Mouse (Mus musculus): Measurements from ENCODE around the gene Tnfrsf22. TPM values are rescaled to one million over a fixed set of nuclear protein-coding genes. Genes with fewer than 3 reads are reported as not detected.
"Not testable (repeated sequence)": the region's sequence is repeated elsewhere in the genome, so short reads cannot be mapped to it uniquely, and the experiment has no call there.

Tnfrsf22 gene
- polyA plus RNA-seq (2016; fragmentation: Nextera tagmentation; extraction: Ambion mirVana) = 2.6 and 2.9 TPM in 2 replicates

DNA sequence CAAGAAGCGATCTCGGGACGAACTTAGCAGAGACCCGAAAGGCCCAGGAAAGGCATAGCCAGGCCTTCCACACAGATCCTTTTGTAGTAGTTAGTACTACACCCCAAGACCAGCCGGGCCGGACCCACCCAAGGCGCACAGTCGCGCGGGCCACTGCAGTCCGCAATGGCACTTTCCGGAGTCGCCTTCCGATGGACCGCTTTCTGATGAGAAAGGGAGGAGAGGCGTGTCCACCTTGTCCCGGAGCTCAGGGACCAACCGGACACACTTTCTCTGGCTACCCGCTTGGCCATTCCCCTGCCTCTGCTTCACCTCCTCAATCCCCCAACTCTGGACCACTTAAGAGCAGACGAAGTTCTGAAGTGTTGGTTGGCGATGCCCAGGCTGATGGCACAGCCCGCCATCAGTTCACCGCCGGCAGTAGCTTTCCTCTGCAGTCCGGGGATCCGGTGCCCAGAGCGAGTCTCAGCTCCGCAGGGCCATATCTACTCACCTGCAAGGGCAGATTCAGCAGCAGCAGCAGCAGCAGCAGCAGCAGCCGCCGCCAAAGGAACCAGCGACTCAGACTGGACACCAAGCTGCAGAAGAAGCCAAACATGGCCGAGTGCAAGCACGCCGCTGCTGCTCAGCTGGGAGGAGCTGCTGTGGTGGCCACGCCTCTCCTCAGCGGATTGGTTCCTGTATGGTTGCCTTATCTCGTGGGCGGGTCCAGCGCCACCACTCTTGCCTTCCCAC lies at the start of gene Tnfrsf22:
TSS of gene Tnfrsf22 (minus strand) at position 628 of the 735 bp plus-strand sequence.
- H3K27ac ChIP-seq = peak within 1 kb of the TSS; percentile 77
- 3% methylated on average over 39 of the region's 39 CpGs for WGBS
- H3K27me3 ChIP-seq (ENCODE audit: insufficient read depth, poor library complexity, severe bottlenecking) = no peaks in the 10 kb centered on the region
- H3K4me3 ChIP-seq = peak within 1 kb of the TSS; percentile 72
- 0 out of 2 replicates have a peak, but pooled peaks cover 3% of the 10 kb centered on the region for H3K4me1 ChIP-seq
- no peaks in the 10 kb centered on the region for H3K36me3 ChIP-seq
- H3K9me3 ChIP-seq = no peaks in the 10 kb centered on the region
- peak; percentile 94 for DNase-seq (ENCODE audit: low spot score)

DNA sequence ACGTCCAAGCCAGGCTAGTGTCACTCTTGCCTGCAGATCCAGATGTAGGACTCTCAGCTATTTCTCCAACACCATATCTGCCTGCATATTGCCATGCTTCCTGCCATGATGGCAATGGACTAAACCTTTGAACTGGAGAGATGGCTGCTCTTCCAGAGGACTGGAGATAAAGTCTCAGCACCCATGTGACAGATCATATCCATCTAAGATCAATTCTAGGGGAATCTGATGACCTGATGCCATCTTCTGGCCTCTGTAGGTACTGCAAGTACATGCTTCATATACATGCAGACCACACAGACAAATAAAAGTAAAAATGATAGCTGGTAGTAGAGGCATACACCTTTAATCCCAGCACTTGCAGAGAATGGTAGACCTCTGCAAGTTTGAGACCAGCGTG lies 46.7 kb upstream of the Tnfrsf22 start:
- Histone ChIP-seq H3K27ac (no peak overlapping the region), H3K9me3 (no peaks in the 10 kb centered on the region), H3K27me3 (ENCODE audit: insufficient read depth, poor library complexity, severe bottlenecking) (0 out of 2 replicates have a peak, but pooled peaks cover 2% of the 10 kb centered on the region), H3K36me3 (peaks cover 76% of the 10 kb centered on the region), H3K4me1 (0 out of 2 replicates have a peak, but pooled peaks cover 5% of the 10 kb centered on the region), H3K4me3 (no peak overlapping the region)
- DNase-seq (ENCODE audit: low spot score) = no peak
- 55% methylated on average over 2 of the region's 2 CpGs for WGBS

DNA sequence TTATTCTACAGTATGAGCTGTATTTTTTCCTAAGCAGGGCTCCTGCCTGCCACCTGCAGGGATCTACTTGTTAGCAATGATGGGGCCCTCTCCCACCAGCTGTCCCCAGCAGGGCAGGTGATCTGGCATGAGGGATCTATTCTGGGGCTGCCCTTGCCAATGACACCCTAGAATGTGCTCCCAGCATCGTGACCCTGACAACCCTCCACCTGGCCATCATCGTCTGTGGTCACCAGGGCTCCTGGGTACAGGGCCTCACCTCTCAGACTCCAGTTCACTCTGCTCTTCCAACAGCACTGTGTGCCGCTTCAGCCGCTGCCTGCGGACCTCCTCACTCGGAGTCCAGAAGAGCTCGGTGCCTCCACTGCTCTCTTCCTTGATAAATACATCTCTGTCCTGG lies 45.1 kb upstream of the Tnfrsf22 start:
- Histone ChIP-seq H3K36me3 (peaks cover 84% of the 10 kb centered on the region), H3K9me3 (no peaks in the 10 kb centered on the region), H3K27ac (no peak overlapping the region), H3K27me3 (ENCODE audit: insufficient read depth, poor library complexity, severe bottlenecking) (no peaks in the 10 kb centered on the region), H3K4me3 (no peak overlapping the region), H3K4me1 (0 out of 2 replicates have a peak, but pooled peaks cover 5% of the 10 kb centered on the region)
- WGBS = 85% methylated on average over 7 of the region's 7 CpGs
- DNase-seq (ENCODE audit: low spot score) = no peak

DNA sequence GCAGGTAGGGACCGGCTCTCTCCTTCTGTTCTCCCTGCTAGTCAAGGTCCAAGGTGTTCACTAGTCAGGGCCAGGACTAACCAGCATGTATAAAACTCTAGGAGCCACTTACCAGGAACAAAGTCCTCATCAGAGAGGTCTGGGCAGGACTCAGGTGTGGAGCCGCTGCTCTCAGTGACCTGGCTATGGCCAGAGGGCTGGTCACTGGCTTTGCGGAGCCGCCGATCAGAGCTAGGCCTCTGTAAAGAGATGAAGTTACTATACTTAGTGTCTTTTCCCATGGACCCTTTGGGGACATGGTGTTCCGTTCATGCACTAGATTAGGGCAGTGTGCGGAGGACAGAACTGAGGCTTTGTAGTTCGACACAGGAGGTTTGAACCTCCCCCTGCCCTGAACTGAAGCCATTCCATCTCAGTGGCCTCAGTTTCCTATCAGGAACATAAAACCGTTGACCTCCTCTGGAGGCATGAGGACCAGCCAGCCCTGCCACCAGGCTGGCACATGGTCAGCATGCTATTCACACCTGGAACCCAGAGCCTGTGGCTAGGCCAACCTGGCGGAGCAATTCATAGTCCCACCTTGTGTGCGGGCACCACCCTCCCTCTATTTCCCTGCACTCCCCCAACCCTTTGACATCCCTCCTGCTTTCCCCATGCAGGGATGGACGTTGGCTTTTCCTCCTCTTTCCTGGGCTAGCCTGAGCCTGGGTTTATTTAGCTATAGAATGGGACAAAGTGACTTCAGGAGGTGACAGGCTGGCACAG lies 43.5 kb upstream of the Tnfrsf22 start:
- DNase-seq (ENCODE audit: low spot score) = no peak
- 88% methylated on average over 12 of the region's 12 CpGs for WGBS
- H3K9me3 ChIP-seq = no peaks in the 10 kb centered on the region
- H3K4me1 ChIP-seq = 0 out of 2 replicates have a peak, but pooled peaks cover 5% of the 10 kb centered on the region
- H3K27ac ChIP-seq = no peak overlapping the region
- H3K4me3 ChIP-seq = no peak overlapping the region
- H3K27me3 ChIP-seq (ENCODE audit: insufficient read depth, poor library complexity, severe bottlenecking) = no peaks in the 10 kb centered on the region
- H3K36me3 ChIP-seq = peaks cover 88% of the 10 kb centered on the region

DNA sequence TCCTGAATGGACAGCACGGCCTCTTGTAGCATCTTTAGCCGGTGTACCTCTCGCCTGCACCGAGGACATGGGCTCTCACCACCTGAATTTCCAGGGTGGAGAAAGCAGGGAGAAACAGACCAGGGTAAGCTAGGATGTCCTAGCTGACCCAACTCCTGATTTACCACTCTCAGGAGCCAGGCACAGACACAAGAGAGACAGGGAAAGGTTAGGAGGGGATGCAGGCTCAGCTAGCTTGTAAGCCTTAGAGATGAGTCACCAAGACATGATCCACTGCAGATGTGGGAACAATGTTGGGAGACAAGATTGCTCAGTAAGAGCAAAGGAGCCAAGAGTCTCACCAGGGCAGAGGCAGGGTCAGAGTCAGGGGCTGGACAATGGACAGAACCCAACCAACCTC lies 42.4 kb upstream of the Tnfrsf22 start:
- Histone ChIP-seq H3K36me3 (peaks cover 86% of the 10 kb centered on the region), H3K27ac (no peak overlapping the region), H3K27me3 (ENCODE audit: insufficient read depth, poor library complexity, severe bottlenecking) (no peaks in the 10 kb centered on the region; the same call in 1 of the 2 replicates), H3K9me3 (no peaks in the 10 kb centered on the region), H3K4me1 (0 out of 2 replicates have a peak, but pooled peaks cover 5% of the 10 kb centered on the region), H3K4me3 (no peak overlapping the region)
- WGBS = 95% methylated on average over 4 of the region's 4 CpGs
- no peak for DNase-seq (ENCODE audit: low spot score)

DNA sequence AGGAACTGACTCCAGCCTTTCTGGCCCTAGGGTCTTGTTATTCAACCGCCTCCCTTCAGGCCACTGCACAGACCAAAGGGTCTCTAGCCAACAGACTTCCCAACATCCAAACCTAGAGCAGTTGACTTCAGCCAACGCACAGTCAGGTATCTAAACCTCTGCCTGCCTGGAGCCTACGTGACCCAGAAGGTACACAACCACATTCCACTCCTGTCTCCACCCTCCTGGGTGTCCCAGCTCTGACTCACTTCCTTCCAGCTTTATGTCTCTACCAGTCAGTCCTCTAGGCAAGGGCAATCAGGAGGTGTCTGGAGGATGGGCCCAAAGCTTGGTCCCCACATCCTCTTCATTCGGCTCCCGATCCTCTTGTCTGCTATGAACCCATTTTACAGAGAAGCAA lies 41.7 kb upstream of the Tnfrsf22 start:
- 87% methylated on average over 5 of the region's 5 CpGs for WGBS
- no peak overlapping the region for H3K27ac ChIP-seq
- no peak for DNase-seq (ENCODE audit: low spot score)
- H3K27me3 ChIP-seq (ENCODE audit: insufficient read depth, poor library complexity, severe bottlenecking) = no peaks in the 10 kb centered on the region; the same call in 1 of the 2 replicates
- peaks cover 81% of the 10 kb centered on the region for H3K36me3 ChIP-seq
- H3K4me3 ChIP-seq = no peak overlapping the region
- no peaks in the 10 kb centered on the region for H3K9me3 ChIP-seq
- 0 out of 2 replicates have a peak, but pooled peaks cover 5% of the 10 kb centered on the region for H3K4me1 ChIP-seq

DNA sequence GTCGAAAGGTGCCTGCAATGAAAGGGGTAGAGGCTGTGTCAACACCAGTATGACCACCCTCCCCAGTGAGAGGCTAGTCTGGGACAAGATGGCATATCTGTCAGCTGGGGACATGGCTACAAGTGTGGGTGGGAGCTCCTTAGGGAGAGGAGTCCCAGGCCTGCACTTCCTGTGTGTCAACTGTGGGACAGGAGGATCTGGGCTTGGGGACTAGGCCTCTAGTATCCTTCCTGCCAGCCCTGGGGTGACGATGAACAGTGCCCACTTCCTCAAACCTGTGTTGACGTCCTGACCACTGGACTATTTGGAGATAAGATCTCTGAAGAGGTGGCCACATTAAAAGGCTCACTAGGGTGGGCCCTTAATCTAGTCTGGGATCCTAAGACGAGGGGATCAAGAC lies 40.5 kb upstream of the Tnfrsf22 start:
- Histone ChIP-seq H3K4me3 (no peak overlapping the region), H3K27me3 (ENCODE audit: insufficient read depth, poor library complexity, severe bottlenecking) (no peaks in the 10 kb centered on the region; the same call in 1 of the 2 replicates), H3K4me1 (0 out of 2 replicates have a peak, but pooled peaks cover 5% of the 10 kb centered on the region), H3K36me3 (peaks cover 69% of the 10 kb centered on the region), H3K27ac (no peak overlapping the region), H3K9me3 (no peaks in the 10 kb centered on the region)
- DNase-seq (ENCODE audit: low spot score) = no peak
- 53% methylated on average over 4 of the region's 4 CpGs for WGBS

DNA sequence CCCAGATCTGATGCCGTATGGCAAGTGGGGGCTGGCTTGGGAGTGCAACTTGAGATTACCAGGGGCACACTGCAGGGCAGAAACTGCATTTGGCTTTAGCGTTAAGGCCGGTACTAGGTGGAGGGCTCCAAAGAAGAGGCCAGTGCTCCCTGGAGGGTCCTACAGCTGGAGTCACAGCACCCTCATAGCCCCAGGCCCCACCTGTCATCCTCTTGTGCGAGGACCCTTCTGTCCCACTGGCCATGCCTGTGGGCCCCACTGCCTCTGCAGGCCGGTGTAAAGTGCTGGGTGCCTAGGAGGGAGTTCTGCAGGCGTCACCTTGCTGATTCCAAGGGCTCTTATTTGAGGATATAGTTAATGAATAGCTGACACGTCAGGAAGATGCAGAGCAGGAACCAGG lies 40.0 kb upstream of the Tnfrsf22 start:
- H3K4me1 ChIP-seq = 0 out of 2 replicates have a peak, but pooled peaks cover 5% of the 10 kb centered on the region
- WGBS = 73% methylated on average over 7 of the region's 7 CpGs
- H3K4me3 ChIP-seq = no peak overlapping the region
- H3K9me3 ChIP-seq = no peaks in the 10 kb centered on the region
- H3K36me3 ChIP-seq = peaks cover 64% of the 10 kb centered on the region
- H3K27ac ChIP-seq = no peak overlapping the region
- DNase-seq (ENCODE audit: low spot score) = no peak
- H3K27me3 ChIP-seq (ENCODE audit: insufficient read depth, poor library complexity, severe bottlenecking) = no peaks in the 10 kb centered on the region; the same call in 1 of the 2 replicates

DNA sequence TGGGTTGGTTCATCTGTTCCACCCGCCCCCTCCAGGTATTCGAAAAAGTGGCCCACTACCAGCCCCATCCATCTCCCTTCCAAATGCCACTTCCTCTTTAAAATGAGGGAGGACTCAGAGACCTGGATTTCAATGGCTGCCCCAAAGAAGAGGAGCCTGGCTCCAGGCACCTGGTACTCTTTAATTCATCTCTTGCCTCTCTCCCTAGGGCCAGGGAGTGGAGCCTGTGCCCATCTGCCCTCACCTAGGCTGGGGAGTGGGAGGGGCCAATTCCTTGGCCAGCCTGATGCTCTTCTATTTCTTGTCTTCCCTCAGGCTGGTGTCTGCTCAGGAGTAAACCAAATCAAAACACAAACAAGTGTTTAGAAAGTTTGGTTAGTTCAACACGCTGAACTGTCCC lies 37.2 kb upstream of the Tnfrsf22 start:
- H3K4me3 ChIP-seq; DNase-seq (ENCODE audit: low spot score); H3K27me3 ChIP-seq (ENCODE audit: insufficient read depth, poor library complexity, severe bottlenecking); H3K27ac ChIP-seq; H3K4me1 ChIP-seq; H3K9me3 ChIP-seq: not testable (repeated sequence)
- WGBS = 74% methylated on average over 3 of the region's 3 CpGs
- peaks cover 37% of the 10 kb centered on the region for H3K36me3 ChIP-seq

DNA sequence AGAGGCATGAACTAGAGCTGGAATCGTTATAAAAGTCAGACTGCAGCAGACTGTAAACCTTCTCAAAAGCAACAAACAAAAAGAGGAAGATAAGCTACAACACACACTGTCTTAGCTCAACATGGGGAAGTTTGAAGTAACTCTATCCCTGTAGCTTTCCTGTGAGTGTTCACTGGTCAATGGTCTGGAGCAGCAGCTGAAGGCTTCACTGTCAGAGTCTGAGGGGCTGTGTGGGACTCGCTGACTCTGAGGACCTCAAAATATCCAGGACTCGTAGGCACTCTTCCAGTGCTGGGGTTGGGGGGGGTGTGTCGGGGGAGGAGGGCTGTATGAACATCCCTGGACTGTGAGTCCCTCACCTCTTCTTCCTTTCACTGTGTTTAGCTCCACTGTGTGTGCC lies 36.7 kb upstream of the Tnfrsf22 start:
- WGBS = 49% methylated on average over 4 of the region's 4 CpGs
- not testable (repeated sequence) for H3K27ac ChIP-seq; H3K9me3 ChIP-seq; H3K4me1 ChIP-seq; DNase-seq (ENCODE audit: low spot score); H3K27me3 ChIP-seq (ENCODE audit: insufficient read depth, poor library complexity, severe bottlenecking); H3K4me3 ChIP-seq
- peaks cover 32% of the 10 kb centered on the region for H3K36me3 ChIP-seq

DNA sequence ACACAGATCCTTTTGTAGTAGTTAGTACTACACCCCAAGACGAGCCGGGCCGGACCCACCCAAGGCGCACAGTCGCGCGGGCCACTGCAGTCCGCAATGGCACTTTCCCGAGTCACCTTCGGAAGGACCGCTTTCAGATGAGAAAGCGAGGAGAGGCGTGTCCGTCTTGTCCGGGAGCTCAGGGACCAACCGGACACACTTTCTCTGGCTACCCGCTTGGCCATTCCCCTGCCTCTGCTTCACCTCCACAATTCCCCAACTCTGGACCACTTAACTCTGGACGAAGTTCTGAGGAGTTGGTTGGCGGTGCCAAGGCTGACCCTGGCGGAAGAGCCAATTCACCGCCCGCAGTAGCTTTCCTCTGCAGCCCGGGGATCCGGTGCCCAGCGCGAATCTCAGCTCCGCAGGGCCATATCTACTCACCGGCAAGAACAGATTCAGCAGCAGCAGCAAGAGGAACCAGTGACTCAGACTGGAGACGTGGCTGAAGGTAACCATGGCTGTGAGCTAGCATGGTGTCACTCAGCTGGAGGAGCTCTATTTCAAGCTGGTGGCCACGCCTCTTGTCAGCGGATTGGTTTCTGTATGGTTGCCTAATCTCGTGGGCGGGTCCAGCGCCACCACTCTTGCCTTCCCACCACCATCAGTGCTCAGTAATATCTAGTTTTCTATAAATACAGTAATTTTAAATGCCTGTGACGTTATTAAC lies 36.1 kb upstream of the Tnfrsf22 start, which contains the start of gene Tnfrsf23:
TSS of gene Tnfrsf23 (minus strand) at position 514 of the 709 bp plus-strand sequence.
- Histone ChIP-seq H3K27ac (no peak within 1 kb of the TSS), H3K36me3 (peaks cover 26% of the 10 kb centered on the region), H3K4me3 (peak within 1 kb of the TSS; percentile 60), H3K4me1 (no peaks in the 10 kb centered on the region), H3K9me3 (no peaks in the 10 kb centered on the region), H3K27me3 (ENCODE audit: insufficient read depth, poor library complexity, severe bottlenecking) (no peaks in the 10 kb centered on the region; the same call in 1 of the 2 replicates)
- WGBS = 2% methylated on average over 35 of the region's 35 CpGs
- peak; percentile 93 for DNase-seq (ENCODE audit: low spot score)

DNA sequence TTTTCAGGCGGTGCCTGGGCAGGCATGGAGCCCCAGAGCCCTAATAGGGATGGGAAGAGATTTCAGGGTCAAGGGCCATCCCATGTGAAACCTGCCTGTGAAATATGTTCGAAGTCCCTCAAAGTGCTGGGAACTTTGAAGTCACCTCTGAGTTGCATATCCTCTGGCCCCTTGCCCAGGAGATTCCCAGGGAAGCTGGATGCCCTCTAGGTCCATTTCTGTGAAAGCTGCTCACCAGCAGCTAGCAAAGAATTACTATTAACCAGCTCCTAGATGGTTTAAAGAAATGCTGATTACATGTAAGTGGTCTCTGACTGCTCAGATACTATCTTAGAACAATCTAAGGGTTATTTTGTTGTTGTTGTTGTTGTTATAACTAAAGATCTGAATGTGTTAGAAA lies 35.1 kb upstream of the Tnfrsf22 start:
- peaks cover 18% of the 10 kb centered on the region for H3K36me3 ChIP-seq
- not testable (repeated sequence) for H3K27me3 ChIP-seq (ENCODE audit: insufficient read depth, poor library complexity, severe bottlenecking); H3K27ac ChIP-seq; H3K4me3 ChIP-seq; H3K4me1 ChIP-seq; H3K9me3 ChIP-seq; DNase-seq (ENCODE audit: low spot score)
- WGBS = 86% methylated on average over 1 of the region's 2 CpGs

Data from heart, embryonic 10.5 days (tissue).